In genomic region chr5:112486415-112486814, GRCm38 (mm10) we compare ENCODE assay signal across 22 mouse cellular contexts. TPM values are rescaled to one million over a fixed set of nuclear protein-coding genes. Genes with fewer than 3 reads are reported as not detected.
A peak's percentile ranks its signal among the peaks of the same experiment; 100 is the strongest.
DNase-seq lines count a peak whose midpoint lies in the region; ATAC-seq lines count a peak whose summit lies in the region.
"Had no signal": no experiment of that assay in that cellular context is flagged by ENCODE, and none has a peak within 500 bp of the region (broad histone marks: within the 10 kb centered on the region; RNA-seq: fewer than 3 reads in every experiment).

No protein-coding gene starts in this region.

- H3K4me3 ChIP-seq in hindbrain, embryonic 10.5 days, result no peak overlapping the region
- no peak overlapping the region for H3K4me3 ChIP-seq in hindbrain, embryonic 14.5 days (replicated peaks; ENCODE audit: low read length)
- H3K4me3 ChIP-seq: embryonic facial prominence, embryonic 15.5 days; forebrain, embryonic 13.5 days had no signal

- H3K9ac ChIP-seq in hindbrain, embryonic 14.5 days, result no peak overlapping the region
- H3K9ac ChIP-seq: embryonic facial prominence, embryonic 15.5 days had no signal

- H3K4me2 ChIP-seq in hindbrain, embryonic 14.5 days (replicated peaks), result no peak overlapping the region
- H3K4me2 ChIP-seq: embryonic facial prominence, embryonic 15.5 days had no signal

- ATAC-seq in hindbrain, embryonic 14.5 days (ENCODE audit: low FRiP score), result no peak
- ATAC-seq: forebrain, embryonic 13.5 days; inflammation-experienced regulatory T-cells, adult 6 months; Patski had no signal

- 0 out of 2 replicates have a peak overlapping the region, but pooled peaks have one; percentile 41 for H3K27ac ChIP-seq in hindbrain, embryonic 10.5 days
- no peak overlapping the region for H3K27ac ChIP-seq in hindbrain, embryonic 14.5 days
- H3K27ac ChIP-seq: embryonic facial prominence, embryonic 15.5 days had no signal

- no peaks in the 10 kb centered on the region for H3K9me3 ChIP-seq in hindbrain, embryonic 10.5 days
- H3K9me3 ChIP-seq in hindbrain, embryonic 14.5 days (ENCODE audit: control insufficient read depth, low read length), result no peaks in the 10 kb centered on the region
- H3K9me3 ChIP-seq: embryonic facial prominence, embryonic 15.5 days; forebrain, embryonic 13.5 days had no signal

- peak; percentile 20 for DNase-seq in adrenal gland, adult 8-10 months
- no peak for DNase-seq in adrenal gland, postnatal 25 days
- no peak for DNase-seq in hindbrain, embryonic 10.5 days (ENCODE audit: low spot score)
- no peak for DNase-seq in hindbrain, embryonic 14.5 days (ENCODE audit: low spot score)
- peak; percentile 42 for DNase-seq in adrenal gland, postnatal 14 days
- peak; percentile 36 to 47 for DNase-seq in kidney, adult 8-10 months
- no peak for DNase-seq in thymus, postnatal 4 days
- no peak for DNase-seq in B cell, adult 2 months
- DNase-seq: midbrain, embryonic 14.5 days; right cerebral cortex, adult 18-20 months; thymus, postnatal 14 days had no signal

- H3K4me1 ChIP-seq in hindbrain, embryonic 10.5 days (replicated peaks), result peaks cover 54% of the 10 kb centered on the region
- H3K4me1 ChIP-seq in hindbrain, embryonic 14.5 days (replicated peaks; ENCODE audit: control insufficient read depth, insufficient read depth, low read length), result peaks cover 30% of the 10 kb centered on the region
- H3K4me1 ChIP-seq: embryonic facial prominence, embryonic 15.5 days had no signal

- no peaks in the 10 kb centered on the region for H3K36me3 ChIP-seq in hindbrain, embryonic 10.5 days
- no peaks in the 10 kb centered on the region for H3K36me3 ChIP-seq in hindbrain, embryonic 14.5 days (replicated peaks; ENCODE audit: control insufficient read depth, insufficient read depth)
- H3K36me3 ChIP-seq: embryonic facial prominence, embryonic 15.5 days had no signal

- peaks cover 42% of the 10 kb centered on the region; the same call in 1 of the 2 replicates for H3K27me3 ChIP-seq in hindbrain, embryonic 10.5 days (ENCODE audit: insufficient read depth, poor library complexity, severe bottlenecking)
- H3K27me3 ChIP-seq in hindbrain, embryonic 14.5 days (ENCODE audit: control insufficient read depth, insufficient read depth, low read length), result no peaks in the 10 kb centered on the region
- H3K27me3 ChIP-seq: forebrain, embryonic 13.5 days had no signal

- 46% methylated on average over 5 of the region's 5 CpGs for WGBS in hindbrain, embryonic 10.5 days
- 63% methylated on average over 5 of the region's 5 CpGs for WGBS in hindbrain, embryonic 14.5 days

RNA-seq across cellular contexts. Expression of gene Gm6588, which starts 37.2 kb away (rescaled TPM):
- not detected for total RNA-seq in adrenal gland, adult 8-10 months (2022)
- not detected in 2 replicates for total RNA-seq in adrenal gland, postnatal 25 days (2021)
- 0.14 TPM in 1 of 2 replicates, not detected in the other for polyA plus RNA-seq in hindbrain, embryonic 10.5 days (2016; fragmentation: Nextera tagmentation; extraction: Ambion mirVana)
- polyA plus RNA-seq in hindbrain, embryonic 14.5 days (2014; fragmentation: Nextera tagmentation; extraction: Ambion mirVana), result 0.23 and 0.29 TPM in 2 replicates
- total RNA-seq in adrenal gland, postnatal 14 days (2021), result not detected in 2 replicates
- total RNA-seq: gastrocnemius, postnatal 4 days; hematopoietic stem cell, adult 5-6 weeks; layer of hippocampus, adult 8-10 months; left cerebral cortex, postnatal 10 days; megakaryocyte progenitor cell, adult 5-6 weeks had no signal
- polyA plus RNA-seq: embryonic facial prominence, embryonic 15.5 days; inflammation-experienced regulatory T-cells, adult 6 months; limb, embryonic 14.5 days; liver, embryonic 16.5 days; Patski had no signal

Comparison
In these comparisons a context has a peak if more than half of its experiments do, and no peak if none do; other contexts are left out.
1. DNase-seq: peak in adrenal gland, adult 8-10 months (single experiment), adrenal gland, postnatal 14 days (single experiment) and kidney, adult 8-10 months (2 of 2); none in adrenal gland, postnatal 25 days (single experiment), hindbrain, embryonic 10.5 days (single experiment), hindbrain, embryonic 14.5 days (single experiment), thymus, postnatal 4 days (single experiment) and B cell, adult 2 months (0 of 2).